Mouse (Mus musculus) midbrain, postnatal 0 days (tissue): ENCODE measurements around the gene Il10rb. TPM values are rescaled to one million over a fixed set of nuclear protein-coding genes. Genes with fewer than 3 reads are reported as not detected.

Experiments
- ATAC-seq: fragments of 200-750 bp; cut with Nextera tagmentation; 2 replicates; pipeline ENCODE4 v1.8.0; 2017; ENCODE audit warnings: moderate number of reproducible peaks, mild to moderate bottlenecking, moderate TSS enrichment, moderate library complexity; ENCODE audit not compliant: low FRiP score
- DNase-seq: peaks from one replicate; pipeline ENCODE4 v3.0.0-alpha.2; 2015; ENCODE audit warnings: low spot score
- H3K27ac ChIP-seq: fragments of 300-500 bp; sonication (generic); 2 replicates; pipeline ENCODE4 v1.5.1; 2014; ENCODE audit warnings: low read depth, mild to moderate bottlenecking, low read length, mixed read lengths
- H3K27me3 ChIP-seq: fragments of 300-500 bp; sonication (generic); 2 replicates; pipeline ENCODE4 v1.6.1; 2014; ENCODE audit warnings: low read length, control low read depth, mixed read lengths; ENCODE audit not compliant: insufficient read depth
- H3K36me3 ChIP-seq: fragments of 300-500 bp; sonication (generic); 2 replicates; pipeline ENCODE4 v1.6.1; 2014; ENCODE audit warnings: low read length, control low read depth, mixed read lengths; ENCODE audit not compliant: insufficient read depth
- H3K4me1 ChIP-seq: fragments of 300-500 bp; sonication (generic); 2 replicates; pipeline ENCODE4 v1.6.1; 2014; ENCODE audit warnings: mild to moderate bottlenecking, control low read depth, antibody characterized with exemption, low read length, mixed read lengths; ENCODE audit not compliant: insufficient read depth
- H3K4me2 ChIP-seq: fragments of 300-500 bp; sonication (generic); 2 replicates; pipeline ENCODE4 v1.6.1; 2014; ENCODE audit warnings: low read depth, mild to moderate bottlenecking, low read length, mixed read lengths; ENCODE audit not compliant: poor library complexity, severe bottlenecking
- H3K4me3 ChIP-seq: fragments of 300-500 bp; sonication (generic); 2 replicates; pipeline ENCODE4 v1.5.1; 2014; ENCODE audit warnings: low read depth, mild to moderate bottlenecking, low read length, moderate library complexity
- H3K9ac ChIP-seq: fragments of 300-500 bp; sonication (generic); replicated peaks from 2 replicates; pipeline ENCODE4 v1.6.1; 2014; ENCODE audit warnings: mild to moderate bottlenecking, low read length, moderate library complexity, mixed read lengths; ENCODE audit not compliant: poor library complexity, severe bottlenecking
- H3K9me3 ChIP-seq: fragments of 300-500 bp; sonication (generic); 2 replicates; pipeline ENCODE4 v1.6.1; 2016; ENCODE audit warnings: low read length, control low read depth
- CTCF ChIP-seq: IDR thresholded peaks from 2 replicates; pipeline ENCODE4 v1.5.1; 2016; ENCODE audit warnings: antibody characterized with exemption, mild to moderate bottlenecking
- WGBS: fragments of 180-500 bp; shearing (Covaris S2); extraction: QIAGEN DNeasy Blood & Tissue Kit; methylation state at CpG from one replicate; pipeline ENCODE4 v1.1.7; 2014; 5-methylcytosine and 5-hydroxymethylcytosine counted together
- polyA plus RNA-seq: library from polyadenylated mRNA; unstranded; fragments of >200 nt; fragmentation: Nextera tagmentation; extraction: Ambion mirVana; gene quantifications from 2 replicates; pipeline ENCODE4 v1.2.1, GENCODE M21; 2015
- total RNA-seq: library from RNA; depleted of rRNA; stranded (reverse); fragments of >200 nt; gene quantifications from 2 replicates; pipeline ENCODE4 v1.2.3, GENCODE M21; 2014

Il10rb gene
- total and polyA plus RNA-seq, 2 experiments from 2014 or later, result 5.5 to 10.5 TPM

GRCm38 (mm10) chr16:91441366-91441765, 35.4 kb downstream of the Il10rb start:
- 62% methylated on average over 7 of the region's 7 CpGs for WGBS
- ATAC-seq, result no peak
- H3K9me3 ChIP-seq, result no peaks in the 10 kb centered on the region
- no peak for DNase-seq
- H3K27ac ChIP-seq, result no peak overlapping the region
- H3K36me3 ChIP-seq, result no peaks in the 10 kb centered on the region
- no peak overlapping the region for H3K9ac ChIP-seq
- no peak overlapping the region for H3K4me2 ChIP-seq
- H3K4me1 ChIP-seq, result no peaks in the 10 kb centered on the region
- no peaks in the 10 kb centered on the region for H3K27me3 ChIP-seq
- TF ChIP-seq CTCF, result 0 out of 2 replicates have a peak, but pooled peaks have one; percentile 9
- no peak overlapping the region for H3K4me3 ChIP-seq

- WGBS, result 78% methylated on average over 7 of the region's 7 CpGs
- Histone ChIP-seq H3K9me3 (no peaks in the 10 kb centered on the region), H3K36me3 (no peaks in the 10 kb centered on the region), H3K27ac (no peak overlapping the region), H3K9ac (no peak overlapping the region), H3K27me3 (no peaks in the 10 kb centered on the region), H3K4me1 (no peaks in the 10 kb centered on the region), H3K4me3 (no peak overlapping the region), H3K4me2 (no peak overlapping the region)
- no peak for TF ChIP-seq CTCF
- no peak for DNase-seq
- ATAC-seq, result no peak
Observed at GRCm38 (mm10) chr16:91441811-91442240, 35.9 kb downstream of the Il10rb start.

- 78% methylated on average over 4 of the region's 4 CpGs for WGBS
- Histone ChIP-seq H3K9ac (no peak overlapping the region), H3K4me1 (no peaks in the 10 kb centered on the region), H3K27ac (no peak overlapping the region), H3K27me3 (no peaks in the 10 kb centered on the region), H3K4me3 (no peak overlapping the region), H3K36me3 (no peaks in the 10 kb centered on the region), H3K9me3 (no peaks in the 10 kb centered on the region), H3K4me2 (no peak overlapping the region)
- DNase-seq (no peak), ATAC-seq (no peak)
- no peak for TF ChIP-seq CTCF
Observed at GRCm38 (mm10) chr16:91442446-91442845, 36.5 kb downstream of the Il10rb start.

- ATAC-seq, result no peak
- H3K27me3 ChIP-seq, result no peaks in the 10 kb centered on the region
- no peak overlapping the region for H3K27ac ChIP-seq
- WGBS, result 81% methylated on average over 8 of the region's 8 CpGs
- H3K9me3 ChIP-seq, result no peaks in the 10 kb centered on the region
- no peaks in the 10 kb centered on the region for H3K4me1 ChIP-seq
- no peaks in the 10 kb centered on the region for H3K36me3 ChIP-seq
- no peak for DNase-seq
- TF ChIP-seq CTCF, result no peak
- H3K4me3 ChIP-seq, result no peak overlapping the region
- H3K4me2 ChIP-seq, result no peak overlapping the region
- no peak overlapping the region for H3K9ac ChIP-seq
Observed at GRCm38 (mm10) chr16:91443211-91443611, 37.2 kb downstream of the Il10rb start.

- ATAC-seq (no peak), DNase-seq (no peak)
- no peaks in the 10 kb centered on the region for H3K4me1 ChIP-seq
- 94% methylated on average over 4 of the region's 4 CpGs for WGBS
- H3K4me2 ChIP-seq, result no peak overlapping the region
- H3K36me3 ChIP-seq, result no peaks in the 10 kb centered on the region
- H3K27ac ChIP-seq, result no peak overlapping the region
- H3K4me3 ChIP-seq, result no peak overlapping the region
- no peak for TF ChIP-seq CTCF
- H3K27me3 ChIP-seq, result no peaks in the 10 kb centered on the region
- no peaks in the 10 kb centered on the region for H3K9me3 ChIP-seq
- no peak overlapping the region for H3K9ac ChIP-seq
Observed at GRCm38 (mm10) chr16:91444847-91445246, 38.9 kb downstream of the Il10rb start.

- DNase-seq (no peak), ATAC-seq (no peak)
- H3K9ac ChIP-seq, result no peak overlapping the region
- H3K4me3 ChIP-seq, result no peak overlapping the region
- H3K27ac ChIP-seq, result no peak overlapping the region
- H3K4me2 ChIP-seq, result no peak overlapping the region
- 84% methylated on average over 5 of the region's 5 CpGs for WGBS
- TF ChIP-seq CTCF, result no peak
- H3K36me3 ChIP-seq, result no peaks in the 10 kb centered on the region
- H3K9me3 ChIP-seq, result no peaks in the 10 kb centered on the region
- H3K4me1 ChIP-seq, result no peaks in the 10 kb centered on the region
- no peaks in the 10 kb centered on the region for H3K27me3 ChIP-seq
Observed at GRCm38 (mm10) chr16:91445566-91445965, 39.6 kb downstream of the Il10rb start.
